Mouse (Mus musculus): ENCODE results near the gene Zfp541. TPM values are rescaled to one million over a fixed set of nuclear protein-coding genes. Genes with fewer than 3 reads are reported as not detected.

Zfp541 gene
- polyA plus RNA-seq, 1 experiment from 2014 or later: not detected

DNA sequence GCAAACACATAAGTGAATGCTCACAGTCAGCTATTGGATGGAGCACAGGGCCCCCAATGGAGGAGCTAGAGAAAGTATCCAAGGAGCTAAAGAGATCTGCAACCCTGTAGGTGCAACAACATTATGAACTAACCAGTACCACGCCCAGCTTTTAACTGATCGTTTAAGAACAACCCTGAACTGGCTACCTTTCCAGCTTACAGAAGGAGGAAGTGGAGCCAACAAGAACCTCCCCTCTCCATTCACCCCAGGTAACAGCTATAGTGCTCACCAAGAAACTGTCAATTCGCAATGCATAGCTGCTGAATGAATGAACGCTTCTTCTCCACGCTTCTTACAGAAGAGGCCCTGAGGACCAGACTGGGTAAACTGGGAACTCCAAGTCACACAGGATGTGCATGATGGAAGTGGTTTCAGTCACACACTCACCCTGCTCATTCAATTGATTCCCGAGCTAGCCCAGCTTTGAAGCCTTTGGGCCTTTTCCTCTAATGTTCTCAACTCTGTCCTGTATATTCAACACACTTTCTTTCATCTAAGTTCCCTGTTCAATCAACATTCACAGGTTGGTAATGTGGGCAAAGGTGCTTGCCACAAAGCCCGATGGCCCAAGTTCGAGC is 36.9 kb upstream of the Zfp541 start:
- no peak for DNase-seq (ENCODE audit: low spot score)
- Histone ChIP-seq H3K27me3 (replicated peaks; ENCODE audit: control insufficient read depth, insufficient read depth, low read length) (no peaks in the 10 kb centered on the region), H3K36me3 (ENCODE audit: control insufficient read depth, insufficient read depth, low read length) (no peaks in the 10 kb centered on the region), H3K4me3 (ENCODE audit: low read depth, low read length) (no peak overlapping the region), H3K4me1 (ENCODE audit: control insufficient read depth, insufficient read depth, low read length) (no peaks in the 10 kb centered on the region), H3K9ac (ENCODE audit: low read length) (no peak overlapping the region), H3K9me3 (replicated peaks; ENCODE audit: control insufficient read depth, low read length) (no peaks in the 10 kb centered on the region), H3K27ac (ENCODE audit: low read depth, low read length) (no peak overlapping the region), H3K4me2 (ENCODE audit: low read length) (no peak overlapping the region)
- WGBS: 93% methylated on average over 8 of the region's 8 CpGs
- ATAC-seq: no peak

DNA sequence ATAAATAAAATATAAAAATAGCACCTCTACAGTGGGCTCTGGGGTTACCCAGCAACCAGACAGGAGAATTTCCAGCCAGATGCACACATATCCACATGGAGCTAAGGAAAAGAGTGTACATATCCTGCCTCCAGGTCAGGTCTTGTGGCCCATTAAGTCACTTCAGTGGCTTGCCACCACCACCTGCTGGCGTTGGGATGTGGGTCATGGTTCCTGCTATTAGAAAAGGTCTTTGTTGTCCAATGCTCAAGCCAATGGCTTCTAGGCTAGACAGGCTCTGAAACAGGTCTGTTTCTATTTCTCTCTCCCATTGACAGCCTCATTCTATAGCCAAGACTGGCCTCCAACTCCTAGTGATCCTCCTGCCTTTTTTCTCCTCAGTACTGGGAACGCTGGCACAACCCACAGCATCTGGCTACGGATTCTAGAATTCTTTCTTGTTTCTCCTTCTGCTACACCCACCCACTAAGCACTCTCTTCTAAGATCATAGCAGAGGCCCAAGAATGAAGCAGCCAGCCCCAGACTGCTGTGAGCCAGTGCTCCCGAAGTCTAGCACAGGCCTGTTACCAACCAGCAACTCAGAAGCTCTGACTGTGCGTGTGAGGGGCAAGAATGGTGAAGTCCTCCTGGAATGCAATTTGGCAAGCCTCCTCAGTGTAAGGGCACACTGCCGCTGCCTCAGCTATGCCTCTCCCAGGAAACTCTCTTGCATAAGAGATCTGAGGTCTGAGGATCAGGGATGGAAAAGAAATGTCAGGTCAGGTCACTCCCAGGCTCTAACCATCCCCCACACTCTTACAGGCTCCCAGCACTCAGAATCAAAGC is 33.3 kb upstream of the Zfp541 start:
- 0 out of 2 replicates have a peak, but pooled peaks cover 3% of the 10 kb centered on the region for H3K36me3 ChIP-seq (ENCODE audit: control insufficient read depth, insufficient read depth, low read length)
- DNase-seq (ENCODE audit: low spot score) (no peak), ATAC-seq (no peak)
- no peak overlapping the region for H3K4me3 ChIP-seq (ENCODE audit: low read depth, low read length)
- H3K9ac ChIP-seq (ENCODE audit: low read length): no peak overlapping the region
- no peaks in the 10 kb centered on the region for H3K27me3 ChIP-seq (replicated peaks; ENCODE audit: control insufficient read depth, insufficient read depth, low read length)
- WGBS: 91% methylated on average over 6 of the region's 6 CpGs
- no peak overlapping the region for H3K27ac ChIP-seq (ENCODE audit: low read depth, low read length)
- H3K4me1 ChIP-seq (ENCODE audit: control insufficient read depth, insufficient read depth, low read length): no peaks in the 10 kb centered on the region
- no peaks in the 10 kb centered on the region for H3K9me3 ChIP-seq (replicated peaks; ENCODE audit: control insufficient read depth, low read length)
- H3K4me2 ChIP-seq (ENCODE audit: low read length): no peak overlapping the region

GRCm38 (mm10) chr7:16031072-16031471 is 30.5 kb upstream of the Zfp541 start:
- ATAC-seq (no peak), DNase-seq (ENCODE audit: low spot score) (no peak)
- H3K4me1 ChIP-seq (ENCODE audit: control insufficient read depth, insufficient read depth, low read length): no peaks in the 10 kb centered on the region
- H3K27me3 ChIP-seq (replicated peaks; ENCODE audit: control insufficient read depth, insufficient read depth, low read length): no peaks in the 10 kb centered on the region
- H3K9ac ChIP-seq (ENCODE audit: low read length): no peak overlapping the region
- H3K4me2 ChIP-seq (ENCODE audit: low read length): no peak overlapping the region
- 0 out of 2 replicates have a peak, but pooled peaks cover 3% of the 10 kb centered on the region for H3K36me3 ChIP-seq (ENCODE audit: control insufficient read depth, insufficient read depth, low read length)
- no peaks in the 10 kb centered on the region for H3K9me3 ChIP-seq (replicated peaks; ENCODE audit: control insufficient read depth, low read length)
- 93% methylated on average over 4 of the region's 4 CpGs for WGBS
- no peak overlapping the region for H3K27ac ChIP-seq (ENCODE audit: low read depth, low read length)
- H3K4me3 ChIP-seq (ENCODE audit: low read depth, low read length): no peak overlapping the region

DNA sequence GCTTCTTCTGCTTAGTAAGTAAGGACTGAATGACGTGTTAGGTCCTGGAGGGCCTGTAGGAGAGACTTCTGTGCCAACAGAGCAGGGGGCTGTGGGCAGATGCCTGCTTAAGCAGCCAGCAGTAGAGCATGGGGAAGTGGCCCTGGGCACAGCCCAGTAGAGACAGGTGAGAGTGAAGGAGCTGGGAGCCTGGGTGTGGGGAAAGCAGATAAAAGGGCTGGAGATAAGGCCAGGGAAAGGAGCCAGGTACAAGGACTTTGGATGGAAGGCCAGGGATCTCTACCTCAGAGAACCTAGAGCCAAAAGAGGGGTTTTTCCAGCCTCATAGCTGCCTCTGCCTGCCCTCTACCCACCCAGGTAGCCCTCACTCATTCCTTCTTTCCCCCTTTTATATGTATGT is 28.6 kb upstream of the Zfp541 start:
- no peak overlapping the region for H3K4me2 ChIP-seq (ENCODE audit: low read length)
- H3K9me3 ChIP-seq (replicated peaks; ENCODE audit: control insufficient read depth, low read length): no peaks in the 10 kb centered on the region
- no peak overlapping the region for H3K27ac ChIP-seq (ENCODE audit: low read depth, low read length)
- H3K36me3 ChIP-seq (ENCODE audit: control insufficient read depth, insufficient read depth, low read length): 0 out of 2 replicates have a peak, but pooled peaks cover 3% of the 10 kb centered on the region
- ATAC-seq (no peak), DNase-seq (ENCODE audit: low spot score) (no peak)
- no peak overlapping the region for H3K4me3 ChIP-seq (ENCODE audit: low read depth, low read length)
- 96% methylated on average over 1 of the region's 1 CpGs for WGBS
- no peaks in the 10 kb centered on the region for H3K27me3 ChIP-seq (replicated peaks; ENCODE audit: control insufficient read depth, insufficient read depth, low read length)
- no peak overlapping the region for H3K9ac ChIP-seq (ENCODE audit: low read length)
- no peaks in the 10 kb centered on the region for H3K4me1 ChIP-seq (ENCODE audit: control insufficient read depth, insufficient read depth, low read length)

GRCm38 (mm10) chr7:16033580-16034461 is 27.8 kb upstream of the Zfp541 start:
- DNase-seq (ENCODE audit: low spot score): no peak
- H3K36me3 ChIP-seq (ENCODE audit: control insufficient read depth, insufficient read depth, low read length): 0 out of 2 replicates have a peak, but pooled peaks cover 3% of the 10 kb centered on the region
- no peaks in the 10 kb centered on the region for H3K4me1 ChIP-seq (ENCODE audit: control insufficient read depth, insufficient read depth, low read length)
- no peaks in the 10 kb centered on the region for H3K27me3 ChIP-seq (replicated peaks; ENCODE audit: control insufficient read depth, insufficient read depth, low read length)
- no peak overlapping the region for H3K27ac ChIP-seq (ENCODE audit: low read depth, low read length)
- no peak overlapping the region for H3K4me2 ChIP-seq (ENCODE audit: low read length)
- WGBS: 96% methylated on average over 8 of the region's 8 CpGs
- H3K4me3 ChIP-seq (ENCODE audit: low read depth, low read length): no peak overlapping the region
- no peak for ATAC-seq
- H3K9ac ChIP-seq (ENCODE audit: low read length): no peak overlapping the region
- H3K9me3 ChIP-seq (replicated peaks; ENCODE audit: control insufficient read depth, low read length): no peaks in the 10 kb centered on the region

DNA sequence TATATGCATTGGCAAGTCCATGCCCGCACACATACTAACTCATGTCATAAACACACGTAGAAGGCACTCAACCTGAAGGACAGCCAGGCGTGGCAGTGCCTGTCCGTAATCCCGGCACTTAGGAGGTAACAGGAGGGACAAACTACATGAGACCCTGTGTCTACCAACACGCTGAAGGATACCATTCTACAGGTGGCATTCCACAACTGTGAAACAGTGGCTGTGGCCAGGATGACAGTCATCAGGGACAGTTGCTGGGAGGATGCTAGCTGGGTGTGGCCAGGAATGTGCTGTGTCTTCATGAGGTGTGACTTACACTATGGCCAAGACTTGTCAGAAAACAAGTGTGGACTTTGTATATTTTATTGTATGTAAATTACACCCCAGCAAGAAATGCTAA is 24.6 kb upstream of the Zfp541 start:
- DNase-seq (ENCODE audit: low spot score): no peak
- ATAC-seq: no peak
- H3K27me3 ChIP-seq (replicated peaks; ENCODE audit: control insufficient read depth, insufficient read depth, low read length): no peaks in the 10 kb centered on the region
- H3K4me1 ChIP-seq (ENCODE audit: control insufficient read depth, insufficient read depth, low read length): no peaks in the 10 kb centered on the region
- H3K36me3 ChIP-seq (ENCODE audit: control insufficient read depth, insufficient read depth, low read length): no peaks in the 10 kb centered on the region
- WGBS: 91% methylated on average over 6 of the region's 6 CpGs
- H3K9me3 ChIP-seq (replicated peaks; ENCODE audit: control insufficient read depth, low read length): no peaks in the 10 kb centered on the region
- H3K27ac ChIP-seq (ENCODE audit: low read depth, low read length): no peak overlapping the region
- H3K4me3 ChIP-seq (ENCODE audit: low read depth, low read length): no peak overlapping the region
- H3K9ac ChIP-seq (ENCODE audit: low read length): no peak overlapping the region
- H3K4me2 ChIP-seq (ENCODE audit: low read length): no peak overlapping the region

GRCm38 (mm10) chr7:16039363-16039762 is 22.3 kb upstream of the Zfp541 start:
- WGBS: 93% methylated on average over 5 of the region's 5 CpGs
- DNase-seq (ENCODE audit: low spot score): no peak
- no peaks in the 10 kb centered on the region for H3K9me3 ChIP-seq (replicated peaks; ENCODE audit: control insufficient read depth, low read length)

DNA sequence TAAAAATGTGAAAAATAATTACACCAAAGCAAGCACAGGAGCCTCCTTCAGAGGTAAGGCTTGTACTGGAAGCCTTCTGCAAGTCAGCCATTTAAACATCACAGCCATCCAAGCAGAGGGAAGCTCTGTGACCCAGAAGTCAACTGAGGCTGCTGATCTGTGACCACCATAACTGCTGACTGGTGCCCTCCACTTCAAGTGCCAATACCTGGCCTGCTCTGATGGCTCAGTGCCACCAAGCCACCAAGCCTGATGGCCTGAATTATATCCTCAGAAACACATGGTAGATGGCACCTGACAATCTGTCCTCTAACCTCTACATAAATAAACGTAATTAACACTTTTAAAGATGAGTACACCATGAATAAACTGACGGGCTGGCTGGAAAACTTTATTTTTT is 20.4 kb upstream of the Zfp541 start:
- no peak overlapping the region for H3K4me3 ChIP-seq (ENCODE audit: low read depth, low read length)
- no peak for ATAC-seq
- H3K9me3 ChIP-seq (replicated peaks; ENCODE audit: control insufficient read depth, low read length): no peaks in the 10 kb centered on the region
- DNase-seq (ENCODE audit: low spot score): no peak
- 86% methylated on average over 2 of the region's 2 CpGs for WGBS
- H3K27ac ChIP-seq (ENCODE audit: low read depth, low read length): no peak overlapping the region
- H3K9ac ChIP-seq (ENCODE audit: low read length): no peak overlapping the region
- peaks cover 20% of the 10 kb centered on the region for H3K4me1 ChIP-seq (ENCODE audit: control insufficient read depth, insufficient read depth, low read length)
- peaks cover 7% of the 10 kb centered on the region; the same call in 1 of the 2 replicates for H3K36me3 ChIP-seq (ENCODE audit: control insufficient read depth, insufficient read depth, low read length)
- no peak overlapping the region for H3K4me2 ChIP-seq (ENCODE audit: low read length)
- no peaks in the 10 kb centered on the region for H3K27me3 ChIP-seq (replicated peaks; ENCODE audit: control insufficient read depth, insufficient read depth, low read length)

More at GRCm38 (mm10) chr7:16039363-16039762, 22.3 kb upstream of the Zfp541 start:
- Histone ChIP-seq H3K4me1 (ENCODE audit: control insufficient read depth, insufficient read depth, low read length) (peaks cover 5% of the 10 kb centered on the region; the same call in 1 of the 2 replicates), H3K27me3 (replicated peaks; ENCODE audit: control insufficient read depth, insufficient read depth, low read length) (no peaks in the 10 kb centered on the region), H3K4me2 (ENCODE audit: low read length) (no peak overlapping the region), H3K9ac (ENCODE audit: low read length) (no peak overlapping the region), H3K27ac (ENCODE audit: low read depth, low read length) (no peak overlapping the region), H3K4me3 (ENCODE audit: low read depth, low read length) (no peak overlapping the region), H3K36me3 (ENCODE audit: control insufficient read depth, insufficient read depth, low read length) (peaks cover 7% of the 10 kb centered on the region; the same call in 1 of the 2 replicates)
- no peak for ATAC-seq
